Mouse (Mus musculus) left cerebral cortex, postnatal 4 days (tissue): ENCODE measurements around the gene Atp6v1d. TPM values are rescaled to one million over a fixed set of nuclear protein-coding genes. Genes with fewer than 3 reads are reported as not detected.

Experiments
- DNase-seq: peaks from one replicate; pipeline ENCODE4 v3.0.0-alpha.2; 2022
- intact Hi-C: fragments of 180-260 bp; cut with DNase I; formaldehyde crosslinking; loops from one replicate; pipeline ENCODE4 v1.15.1; 2025
- total RNA-seq, 2 experiments: library from RNA; stranded (reverse); gene quantifications; 2 replicates each; pipeline ENCODE4 v1.2.3; 2021

The Atp6v1d gene
- total RNA-seq, 2 experiments from 2014 or later: 120 to 128 TPM

DNA sequence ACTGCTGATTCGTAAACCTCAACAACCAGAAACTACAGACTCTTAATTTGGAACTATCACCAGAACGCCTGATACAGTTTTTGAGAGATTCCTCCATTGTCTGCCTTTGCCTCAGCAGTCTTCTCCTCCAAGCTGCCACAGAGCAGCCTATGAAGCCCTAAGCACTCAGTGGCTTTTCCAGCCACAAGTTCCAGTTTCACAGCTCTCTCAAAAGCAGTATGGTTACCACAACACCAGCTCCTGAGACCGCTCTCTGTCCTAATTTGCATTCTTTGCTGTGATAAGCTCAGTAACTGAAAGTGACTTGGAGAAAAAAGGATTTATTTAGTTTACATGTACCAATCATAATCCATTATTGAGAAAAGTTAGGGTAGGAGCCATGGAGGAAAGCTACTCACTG, 61.4 kb downstream of the Atp6v1d start:
- intact Hi-C loops: no loop called here
- no peak for DNase-seq

GRCm38 (mm10) chr12:78794236-78794635, 67.2 kb downstream of the Atp6v1d start:
- intact Hi-C loops: no loop called here
- no peak for DNase-seq

DNA sequence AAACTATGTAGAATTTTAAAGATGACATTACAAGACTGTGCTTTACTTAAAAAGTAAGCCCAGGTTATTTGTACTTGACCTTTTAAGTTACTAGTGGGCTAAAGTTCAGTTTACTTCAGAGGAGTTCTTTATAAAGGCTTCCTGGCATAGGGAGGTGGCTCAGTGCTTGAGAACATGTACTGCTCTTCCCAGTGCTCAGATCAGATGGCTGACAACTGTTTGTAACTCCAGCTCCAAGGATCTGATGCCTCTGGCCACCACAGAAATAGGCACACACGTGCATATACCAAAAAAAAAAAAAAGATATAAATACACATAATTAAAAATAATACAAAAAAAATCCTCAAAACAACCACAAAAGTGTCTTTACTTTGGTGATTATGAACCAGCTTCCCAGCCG, 70.6 kb downstream of the Atp6v1d start:
- DNase-seq: no peak
- intact Hi-C loops: no loop called here

Other genes starting within 250 kb of the Atp6v1d start
- gene Fam71d, start 170.1 kb downstream of the Atp6v1d start, total RNA-seq: 1 to 10 TPM in 1 of 2 experiments, under 1 TPM in 1; 0.54 to 2.3 TPM
- 10 to 100 TPM in 1 of 2 experiments, 1 to 10 TPM in 1; 9.8 to 11.1 TPM for gene Mpp5, start 112.7 kb downstream of the Atp6v1d start, total RNA-seq
- gene Eif2s1, start 181 bp upstream of the Atp6v1d start, total RNA-seq: 10 to 100 TPM; 67.4 to 75.1 TPM
- gene Plek2, start 45.3 kb upstream of the Atp6v1d start, total RNA-seq: under 1 TPM; 0.81 to 0.88 TPM
- 100 to 1,000 TPM; 116 to 121 TPM for gene Tmem229b, start 146.0 kb upstream of the Atp6v1d start, total RNA-seq
- 1 to 10 TPM; 3.3 to 3.5 TPM for gene Plekhh1, start 167.5 kb upstream of the Atp6v1d start, total RNA-seq
- 1 to 10 TPM; 8.9 to 9.5 TPM for gene Pigh, start 228.0 kb upstream of the Atp6v1d start, total RNA-seq